Mouse (Mus musculus) adrenal gland, postnatal 25 days (tissue): ENCODE measurements around the gene Cutc. TPM values are rescaled to one million over a fixed set of nuclear protein-coding genes. Genes with fewer than 3 reads are reported as not detected.
A peak's percentile ranks its signal among the peaks of the same experiment; 100 is the strongest.

ENCODE experiments used
- DNase-seq: peaks from one replicate; pipeline ENCODE4 v3.0.0; 2021; ENCODE audit warnings: mixed read lengths
- total RNA-seq: library from RNA; stranded (reverse); gene quantifications from 2 replicates; pipeline ENCODE4 v1.2.3, GENCODE M21; 2021

Cutc gene
- total RNA-seq, 1 experiment from 2014 or later = 15.3 TPM

- peak; percentile 92 for DNase-seq
These were observed 535 bp downstream of the Cutc start for GRCm38 (mm10) chr19:43753226-43753835.

- DNase-seq = no peak
These were observed 1.4 kb downstream of the Cutc start for GRCm38 (mm10) chr19:43754237-43754636.

- no peak for DNase-seq
These were observed 2.1 kb downstream of the Cutc start for GRCm38 (mm10) chr19:43754872-43755271.

GRCm38 (mm10) chr19:43760504-43760903, 7.7 kb downstream of the Cutc start:
- peak; percentile 74 for DNase-seq

- DNase-seq = no peak
These were observed 8.9 kb downstream of the Cutc start for GRCm38 (mm10) chr19:43761543-43762256.

- DNase-seq = no peak
These were observed 9.6 kb downstream of the Cutc start for GRCm38 (mm10) chr19:43762410-43762809.

GRCm38 (mm10) chr19:43766451-43766850, 13.7 kb downstream of the Cutc start:
- no peak for DNase-seq

- no peak for DNase-seq
These were observed 14.9 kb downstream of the Cutc start for GRCm38 (mm10) chr19:43767549-43768322.

GRCm38 (mm10) chr19:43769366-43769960, 16.7 kb downstream of the Cutc start:
- DNase-seq = peak; percentile 31

GRCm38 (mm10) chr19:43770584-43770983, 17.8 kb downstream of the Cutc start:
- DNase-seq = no peak

- no peak for DNase-seq
These were observed 18.7 kb downstream of the Cutc start for GRCm38 (mm10) chr19:43771499-43771969.

GRCm38 (mm10) chr19:43772311-43772710, 19.5 kb downstream of the Cutc start:
- DNase-seq = no peak

GRCm38 (mm10) chr19:43775433-43775832, 22.6 kb downstream of the Cutc start:
- DNase-seq = no peak

GRCm38 (mm10) chr19:43776561-43776960, 23.8 kb downstream of the Cutc start:
- no peak for DNase-seq

- no peak for DNase-seq
These were observed 24.5 kb downstream of the Cutc start for GRCm38 (mm10) chr19:43777308-43777707.

- no peak for DNase-seq
These were observed 27.6 kb downstream of the Cutc start for GRCm38 (mm10) chr19:43780391-43780790.

- DNase-seq = no peak
These were observed 29.2 kb downstream of the Cutc start, which contains the start of gene Abcc2 for GRCm38 (mm10) chr19:43781980-43782379. TSS of gene Abcc2 (plus strand) at chr19:43782192.

- no peak for DNase-seq
These were observed 32.0 kb downstream of the Cutc start for GRCm38 (mm10) chr19:43784761-43785160.

- DNase-seq = no peak
These were observed 33.6 kb downstream of the Cutc start for GRCm38 (mm10) chr19:43786249-43787026.

GRCm38 (mm10) chr19:43789817-43790216, 37.0 kb downstream of the Cutc start:
- no peak for DNase-seq

GRCm38 (mm10) chr19:43792537-43792936, 39.7 kb downstream of the Cutc start:
- DNase-seq = no peak

- DNase-seq = no peak
These were observed 41.2 kb downstream of the Cutc start for GRCm38 (mm10) chr19:43793951-43794350.
